Mouse (Mus musculus): Measurements from ENCODE around the gene Bcas1. TPM values are rescaled to one million over a fixed set of nuclear protein-coding genes. Genes with fewer than 3 reads are reported as not detected.

Gene Bcas1
- polyA plus RNA-seq, 1 experiment from 2014 or later = 15.7 TPM

- Histone ChIP-seq H3K27ac (replicated peaks) (no peak overlapping the region), H3K9ac (no peak overlapping the region), H3K27me3 (no peaks in the 10 kb centered on the region), H3K4me1 (replicated peaks) (peaks cover 24% of the 10 kb centered on the region), H3K4me3 (no peak overlapping the region), H3K36me3 (no peaks in the 10 kb centered on the region), H3K4me2 (no peak overlapping the region), H3K9me3 (no peaks in the 10 kb centered on the region)
- no peak for ATAC-seq (ENCODE audit: low read depth)
- whole genome bisulfite sequencing = 83% methylated on average over 12 of the region's 12 CpGs
Measured at GRCm38 (mm10) chr2:170304766-170305165, 122.9 kb downstream of the Bcas1 start.

- Histone ChIP-seq H3K36me3 (no peaks in the 10 kb centered on the region), H3K9me3 (no peaks in the 10 kb centered on the region), H3K4me2 (no peak overlapping the region), H3K27me3 (no peaks in the 10 kb centered on the region), H3K4me1 (replicated peaks) (peaks cover 19% of the 10 kb centered on the region), H3K27ac (replicated peaks) (no peak overlapping the region), H3K9ac (no peak overlapping the region), H3K4me3 (no peak overlapping the region)
- 82% methylated on average over 7 of the region's 7 CpGs for WGBS
- ATAC-seq (ENCODE audit: low read depth) = no peak
Measured at GRCm38 (mm10) chr2:170303595-170303994, 124.0 kb downstream of the Bcas1 start.

- WGBS = 88% methylated on average over 8 of the region's 8 CpGs
- no peak overlapping the region for H3K9ac ChIP-seq
- ATAC-seq (ENCODE audit: low read depth) = no peak
Measured at GRCm38 (mm10) chr2:170302825-170303224, 124.8 kb downstream of the Bcas1 start.

More at GRCm38 (mm10) chr2:170302825-170303224, 124.8 kb downstream of the Bcas1 start:
- Histone ChIP-seq H3K4me1 (replicated peaks) (peaks cover 12% of the 10 kb centered on the region), H3K9me3 (no peaks in the 10 kb centered on the region), H3K36me3 (no peaks in the 10 kb centered on the region), H3K27ac (replicated peaks) (no peak overlapping the region), H3K4me3 (no peak overlapping the region), H3K27me3 (no peaks in the 10 kb centered on the region), H3K4me2 (no peak overlapping the region)

Other genes starting within 250 kb of the Bcas1 start
- 170 and 171 TPM in 2 replicates for gene Pfdn4, start 68.6 kb upstream of the Bcas1 start, polyA plus RNA-seq (2015; fragmentation: Nextera tagmentation; extraction: Ambion mirVana)
- not detected in 2 replicates for gene Cyp24a1, start 69.3 kb upstream of the Bcas1 start, polyA plus RNA-seq (2015; fragmentation: Nextera tagmentation; extraction: Ambion mirVana)
- gene 4930470P17Rik, start 174.2 kb upstream of the Bcas1 start, polyA plus RNA-seq (2015; fragmentation: Nextera tagmentation; extraction: Ambion mirVana) = not detected in 2 replicates

Data from neural tube, embryonic 13.5 days (tissue).